Mouse (Mus musculus): ENCODE data around the gene Chek1.
A peak's percentile ranks its signal among the peaks of the same experiment; 100 is the strongest.

Chek1 gene

DNA sequence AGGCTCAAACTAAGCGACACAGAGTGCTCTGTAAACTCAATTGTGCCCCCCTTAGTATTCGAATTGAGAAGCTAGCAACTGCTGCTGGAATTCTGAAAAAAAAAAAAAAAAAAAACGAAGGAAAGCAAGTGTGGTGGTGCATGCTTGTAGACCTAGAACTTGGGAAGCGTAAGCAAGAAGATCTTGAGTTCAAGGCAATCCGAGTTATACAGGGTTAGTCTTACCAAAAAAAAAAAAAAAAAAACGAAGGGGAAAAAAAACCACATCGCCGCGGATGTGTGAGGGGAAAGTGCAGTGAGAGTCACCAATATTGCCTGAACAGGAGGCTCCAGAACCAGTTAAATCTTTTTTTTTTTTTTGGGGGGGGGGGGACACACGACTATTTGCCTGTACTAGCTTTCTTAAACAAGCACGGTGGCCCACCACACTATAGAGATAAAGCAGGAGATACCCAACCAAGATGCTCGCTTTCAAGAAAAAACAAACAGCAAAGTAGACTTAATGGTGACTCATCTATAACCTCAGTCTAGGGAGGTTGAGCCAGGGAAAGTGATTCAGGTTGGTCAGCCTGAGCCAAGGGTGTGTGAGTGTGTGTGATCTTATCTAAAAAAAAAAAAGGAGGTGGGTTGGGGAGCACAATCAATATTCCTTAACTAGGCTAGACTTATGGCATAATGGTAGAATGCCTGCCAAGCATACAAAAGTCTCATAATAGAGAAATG lies at the start of gene Chek1:
Gene Chek1 (minus strand): TSS at position 32 of the 722 bp plus-strand sequence.
- no peak for DNase-seq

DNA sequence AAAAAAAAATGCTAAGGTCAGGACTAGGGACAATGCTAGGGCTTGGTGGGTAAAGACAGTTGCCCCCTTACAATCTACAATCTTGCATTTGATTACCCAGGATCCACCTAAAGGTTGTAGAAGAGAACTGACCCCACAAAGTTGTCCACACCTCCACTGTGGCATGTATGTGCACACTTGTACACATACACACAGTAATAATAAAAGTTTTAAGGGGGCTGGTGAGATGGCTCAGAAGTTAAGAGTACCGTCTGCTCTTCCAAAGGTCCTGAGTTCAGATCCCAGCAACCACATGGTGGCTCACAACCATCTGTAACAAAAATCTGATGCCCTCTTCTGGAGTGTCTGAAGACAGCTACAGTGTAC lies 42.2 kb upstream of the Chek1 start:
- DNase-seq = no peak

DNA sequence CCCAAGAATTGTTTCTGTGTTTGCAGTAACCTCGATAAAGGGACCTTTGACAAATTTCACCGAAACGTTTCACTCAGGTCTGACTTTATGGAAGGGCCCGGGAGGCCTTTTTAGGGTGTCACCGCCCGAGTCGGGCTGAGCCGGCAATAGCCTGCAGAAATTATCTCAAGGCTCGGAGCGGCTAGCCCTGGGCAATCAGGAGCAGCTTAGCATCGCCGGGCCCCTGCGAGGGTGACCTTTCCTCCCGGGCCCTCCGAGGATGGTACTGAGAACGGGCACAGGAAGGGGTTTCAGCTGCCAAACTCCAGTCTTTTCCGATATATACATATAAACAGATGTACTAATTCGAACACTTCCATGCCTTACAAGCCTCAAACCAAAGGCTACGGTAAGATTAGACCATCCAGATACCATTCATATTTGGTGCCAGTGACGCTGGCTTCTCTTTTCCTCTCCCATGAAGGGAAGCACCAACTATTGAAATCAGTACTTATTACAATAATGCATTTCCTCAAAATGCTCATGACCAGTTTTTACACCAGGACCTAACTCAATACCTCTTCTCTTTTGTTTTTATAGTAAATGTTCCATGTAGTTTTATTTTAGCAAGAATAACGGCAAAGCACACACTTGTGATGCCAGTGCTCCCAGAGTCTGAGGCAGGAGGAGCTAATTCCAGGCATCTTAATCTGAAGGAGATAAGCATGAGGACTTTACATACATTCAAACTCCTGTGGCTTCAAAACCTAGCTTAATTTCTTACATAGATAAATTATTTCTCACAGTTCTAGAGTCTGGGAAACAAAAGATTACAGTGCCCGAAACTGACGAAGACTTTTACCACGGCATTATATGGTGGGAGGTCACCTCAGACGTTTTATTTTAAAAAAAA lies 41.5 kb upstream of the Chek1 start:
- peak; percentile 37 for DNase-seq

- DNase-seq = peak; percentile 99
These were observed 40.6 kb upstream of the Chek1 start, which contains the start of gene Stt3a for GRCm38 (mm10) chr9:36767203-36768143. Gene Stt3a, minus strand, starts transcription at chr9:36767679.

- no peak for DNase-seq
These were observed 37.5 kb upstream of the Chek1 start for GRCm38 (mm10) chr9:36764378-36764777.

GRCm38 (mm10) chr9:36726131-36727033 lies 483 bp downstream of the Chek1 start:
- DNase-seq = peak; percentile 89

- DNase-seq = no peak
These were observed 10.2 kb downstream of the Chek1 start for GRCm38 (mm10) chr9:36716624-36717023.

- no peak for DNase-seq
These were observed 19.6 kb downstream of the Chek1 start for GRCm38 (mm10) chr9:36707304-36707703.

DNA sequence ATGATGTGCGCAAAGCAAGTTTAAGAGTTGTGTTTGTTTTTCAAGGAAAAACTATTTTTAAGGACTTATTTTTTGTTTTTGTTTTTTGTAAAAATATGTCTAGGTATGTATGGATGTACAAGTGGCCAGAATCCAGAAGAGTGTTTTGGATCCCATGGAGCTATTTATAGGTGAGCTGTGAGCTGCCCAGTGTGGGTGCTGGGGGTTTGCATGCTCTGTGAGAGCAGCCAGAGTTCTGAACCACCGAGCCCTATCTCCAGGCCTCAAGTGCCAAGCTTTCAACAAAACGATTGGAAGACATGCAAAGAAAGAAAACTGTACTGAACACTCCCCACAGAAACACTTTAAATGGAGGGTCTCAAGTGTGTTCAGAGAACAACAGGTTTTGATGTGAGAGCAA lies 20.9 kb downstream of the Chek1 start:
- no peak for DNase-seq

- no peak for DNase-seq
These were observed 32.6 kb downstream of the Chek1 start for GRCm38 (mm10) chr9:36694276-36694675.

DNA sequence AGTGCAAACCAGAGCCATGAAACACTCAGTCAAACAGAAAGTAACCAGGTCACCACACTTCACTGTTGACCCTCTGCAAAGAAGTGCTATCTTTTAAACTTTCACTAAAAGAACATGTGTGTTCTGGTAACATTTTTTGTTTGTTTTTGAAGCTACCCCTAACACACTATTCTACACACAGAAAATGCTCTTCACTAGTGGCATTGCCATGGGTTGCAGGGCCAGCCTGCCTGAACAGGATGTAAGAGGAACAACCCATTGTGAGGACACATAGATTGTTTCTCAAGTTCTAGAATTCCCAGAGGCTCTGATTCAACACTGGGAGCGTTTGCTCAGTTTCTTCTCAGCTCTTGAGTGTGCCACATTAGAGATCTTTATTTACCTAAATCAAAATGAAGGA lies 33.9 kb downstream of the Chek1 start, which contains the start of gene Acrv1:
Gene Acrv1 (plus strand): TSS at position 301 of the 400 bp plus-strand sequence.
- no peak for DNase-seq

GRCm38 (mm10) chr9:36687329-36687728 lies 39.5 kb downstream of the Chek1 start:
- DNase-seq = no peak

- DNase-seq = no peak
These were observed 45.4 kb downstream of the Chek1 start for GRCm38 (mm10) chr9:36681424-36681823.
